Mouse (Mus musculus) thymus, postnatal 4 days (tissue): ENCODE results near the gene Kel.

Source experiments
- DNase-seq: peaks from one replicate; pipeline ENCODE4 v3.0.0; 2021

Kel gene

DNA sequence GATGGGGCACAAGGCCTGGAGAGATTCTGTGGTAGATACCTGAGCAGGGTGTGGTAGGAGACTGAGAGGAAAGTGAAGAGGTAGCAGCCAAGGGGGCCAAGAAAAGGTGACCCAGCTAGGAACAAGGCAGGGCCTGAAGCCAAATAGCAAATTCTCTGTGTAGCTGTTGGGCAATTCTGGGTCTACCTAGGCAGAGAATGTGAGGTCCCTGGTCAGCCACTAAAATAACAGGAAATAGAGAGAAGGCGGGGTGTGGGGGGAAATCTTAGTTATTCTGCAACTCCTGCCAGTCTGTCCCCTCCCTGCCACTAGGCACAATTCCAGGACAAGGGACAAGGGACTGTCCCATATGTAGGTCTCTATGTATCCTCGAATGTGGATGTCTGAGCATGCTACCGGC is 60.9 kb downstream of the Kel start:
- no peak for DNase-seq

DNA sequence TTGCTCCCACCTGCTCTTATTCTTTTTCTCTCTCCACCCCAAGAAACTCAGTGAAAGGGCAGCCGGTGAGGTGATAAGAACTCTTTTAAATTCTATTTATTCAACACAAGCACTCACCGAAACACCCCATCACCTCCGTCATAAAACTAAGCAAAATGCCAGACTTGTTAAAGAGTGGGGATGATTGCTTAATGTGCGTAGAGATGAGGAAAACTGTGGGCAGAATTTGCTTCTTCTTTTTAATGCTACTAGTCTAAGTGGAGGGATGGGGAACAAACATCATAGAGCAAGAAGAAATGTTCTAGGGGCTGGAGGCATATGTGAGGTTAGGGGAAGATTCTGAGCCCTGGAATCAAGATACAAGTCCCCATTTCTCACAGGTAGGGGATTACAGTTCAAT is 61.4 kb downstream of the Kel start:
- no peak for DNase-seq

DNA sequence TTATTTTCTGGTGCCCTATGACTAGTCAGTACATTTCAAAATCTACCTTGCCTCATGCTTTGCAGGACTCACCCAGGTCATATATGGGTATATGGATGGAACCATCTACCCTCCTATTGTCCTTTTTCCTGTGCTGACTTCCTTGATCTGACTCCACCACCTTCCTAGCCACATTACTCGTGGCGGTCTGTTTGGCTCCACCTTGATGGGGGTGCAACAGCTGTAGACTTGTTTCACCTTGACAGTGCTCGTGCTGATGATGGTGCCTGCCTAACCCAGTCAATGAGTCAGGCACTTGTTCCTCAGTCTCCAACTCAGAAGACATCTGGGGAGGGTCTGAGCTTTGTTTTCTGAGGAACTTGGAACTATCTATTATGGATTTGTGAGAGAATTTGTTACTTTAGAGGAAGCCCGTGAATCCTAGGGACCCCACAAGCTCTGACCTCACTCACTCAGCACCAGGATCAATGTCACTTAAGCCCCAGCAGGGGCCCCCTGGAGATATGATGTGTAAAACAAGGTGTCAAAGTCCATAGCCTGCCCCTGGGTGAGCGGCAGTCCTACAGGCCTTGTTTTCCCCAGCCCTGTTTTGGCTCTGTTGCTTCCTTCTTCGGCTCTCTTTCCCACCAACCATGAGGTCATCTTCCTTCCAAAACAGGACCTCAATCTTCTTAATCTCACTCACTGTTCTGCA is 62.8 kb downstream of the Kel start:
- no peak for DNase-seq

DNA sequence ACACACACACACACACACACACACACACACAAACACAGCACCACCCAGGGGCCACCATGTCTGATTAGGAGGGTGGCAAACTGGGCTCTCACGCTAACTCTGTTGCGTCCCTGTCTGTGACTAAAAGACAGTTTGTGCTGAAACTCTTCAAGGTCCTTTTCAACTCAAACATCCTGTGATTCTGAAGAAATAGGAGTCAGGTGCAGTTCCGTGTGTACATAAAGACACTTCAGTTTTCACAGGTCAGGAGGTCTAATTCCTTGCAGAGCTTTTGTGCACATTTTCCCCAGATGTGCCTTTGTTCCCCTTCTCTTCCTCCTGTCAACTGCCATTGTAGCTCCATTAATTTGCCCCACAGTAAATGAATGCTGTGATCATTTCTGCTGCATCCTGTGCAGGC is 63.7 kb downstream of the Kel start:
- DNase-seq: no peak

DNA sequence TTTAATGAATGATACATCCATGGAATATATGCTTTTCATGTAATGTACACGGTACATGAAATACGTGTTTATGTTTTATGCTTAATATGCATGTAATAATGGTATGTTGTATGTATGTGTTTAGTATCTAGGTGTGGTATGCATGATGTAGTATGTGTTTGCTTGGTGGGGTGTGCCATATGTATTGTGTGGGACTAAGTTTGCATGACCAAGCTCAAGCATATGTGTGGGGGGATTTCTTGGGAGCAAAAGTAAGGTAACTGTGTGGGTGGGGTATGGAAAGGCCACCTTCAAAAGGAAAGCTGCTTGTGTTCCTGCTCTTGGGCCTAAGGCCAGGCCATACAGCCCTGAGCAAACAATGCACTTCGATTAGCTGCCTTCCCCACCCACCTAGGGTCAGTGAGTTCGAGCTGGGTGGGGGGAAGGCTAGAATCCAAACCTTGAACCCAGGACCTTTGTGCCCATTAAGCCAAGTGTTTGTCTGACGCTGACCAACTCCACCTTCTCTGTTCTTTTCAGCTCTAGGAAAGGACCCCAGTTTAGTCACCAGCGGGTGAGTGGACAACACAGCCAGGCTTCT is 66.1 kb downstream of the Kel start:
- DNase-seq: no peak

DNA sequence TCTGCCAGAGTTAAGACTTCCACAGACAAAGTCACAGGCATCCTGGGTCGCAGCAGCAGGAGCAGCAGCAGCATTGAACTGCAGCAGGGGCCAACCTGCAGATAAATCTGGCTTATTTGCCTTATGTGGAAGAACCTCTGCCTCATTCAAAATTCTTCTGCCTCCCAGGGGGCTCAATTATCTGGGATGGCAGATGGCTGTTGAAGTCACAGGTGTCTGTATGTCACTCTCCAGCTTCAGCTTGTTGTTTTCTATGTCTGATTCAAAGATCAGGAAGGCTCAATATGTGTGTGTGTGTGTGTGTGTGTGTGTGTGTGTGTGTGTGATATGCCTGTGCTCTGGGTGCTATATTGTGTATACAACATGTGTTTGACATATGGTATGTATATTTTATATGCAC is 66.7 kb downstream of the Kel start:
- no peak for DNase-seq
